Mouse (Mus musculus) liver, embryonic 11.5 days (tissue): ENCODE measurements around the gene Col6a1. TPM values are rescaled to one million over a fixed set of nuclear protein-coding genes. Genes with fewer than 3 reads are reported as not detected.

ENCODE experiments used
- ATAC-seq: fragments of 200-750 bp; cut with Nextera tagmentation; replicated peaks from 2 replicates; pipeline ENCODE4 v1.8.0; 2017; ENCODE audit warnings: moderate number of reproducible peaks, mild to moderate bottlenecking, moderate TSS enrichment, moderate library complexity; ENCODE audit not compliant: low FRiP score
- DNase-seq: peaks from one replicate; pipeline ENCODE4 v3.0.0-alpha.2; 2017; ENCODE audit warnings: low spot score
- H3K27ac ChIP-seq: fragments of 300-500 bp; sonication (generic); 2 replicates; pipeline ENCODE4 v1.5.1; 2014; ENCODE audit warnings: mild to moderate bottlenecking, low read depth, low read length, control low read depth
- H3K27me3 ChIP-seq: fragments of 300-500 bp; sonication (generic); replicated peaks from 2 replicates; pipeline ENCODE4 v1.6.1; 2014; ENCODE audit warnings: low read length, mixed read lengths; ENCODE audit not compliant: control insufficient read depth, insufficient read depth
- H3K36me3 ChIP-seq: fragments of 300-500 bp; sonication (generic); 2 replicates; pipeline ENCODE4 v1.6.1; 2014; ENCODE audit warnings: mild to moderate bottlenecking, low read length, moderate library complexity, mixed read lengths; ENCODE audit not compliant: control insufficient read depth, insufficient read depth
- H3K4me1 ChIP-seq: fragments of 300-500 bp; sonication (generic); replicated peaks from 2 replicates; pipeline ENCODE4 v1.6.1; 2014; ENCODE audit warnings: low read length, mixed read lengths; ENCODE audit not compliant: control insufficient read depth, insufficient read depth
- H3K4me2 ChIP-seq: fragments of 300-500 bp; sonication (generic); 2 replicates; pipeline ENCODE4 v1.6.1; 2014; ENCODE audit warnings: mild to moderate bottlenecking, control low read depth, moderate library complexity
- H3K4me3 ChIP-seq: fragments of 300-500 bp; sonication (generic); 2 replicates; pipeline ENCODE4 v1.5.1; 2014; ENCODE audit warnings: low read depth, low read length, control low read depth
- H3K9ac ChIP-seq: fragments of 300-500 bp; sonication (generic); 2 replicates; pipeline ENCODE4 v1.6.1; 2014; ENCODE audit warnings: low read depth, low read length, control low read depth
- H3K9me3 ChIP-seq: fragments of 300-500 bp; sonication (generic); 2 replicates; pipeline ENCODE4 v1.6.1; 2016; ENCODE audit warnings: low read length, inconsistent platforms, mixed read lengths; ENCODE audit not compliant: control insufficient read depth
- WGBS: fragments of 180-500 bp; shearing (Covaris S2); extraction: QIAGEN DNeasy Blood & Tissue Kit; methylation state at CpG from one replicate; pipeline ENCODE4 v1.1.7; 2014; 5-methylcytosine and 5-hydroxymethylcytosine counted together
- polyA plus RNA-seq: library from polyadenylated mRNA; unstranded; fragments of >200 nt; fragmentation: Nextera tagmentation; extraction: Ambion mirVana; gene quantifications from 2 replicates; pipeline ENCODE4 v1.2.1, GENCODE M21; 2014

The Col6a1 gene
- polyA plus RNA-seq, 1 experiment from 2014 or later: 20.8 TPM

- no peaks in the 10 kb centered on the region for H3K4me1 ChIP-seq
- no peak for ATAC-seq
- WGBS: 83% methylated on average over 1 of the region's 1 CpGs
- H3K9me3 ChIP-seq: peaks cover 6% of the 10 kb centered on the region; the same call in 1 of the 2 replicates
- no peaks in the 10 kb centered on the region for H3K27me3 ChIP-seq
- DNase-seq: no peak
- H3K9ac ChIP-seq: no peak overlapping the region
- no peak overlapping the region for H3K27ac ChIP-seq
- no peak overlapping the region for H3K4me2 ChIP-seq
- no peaks in the 10 kb centered on the region for H3K36me3 ChIP-seq
- H3K4me3 ChIP-seq: no peak overlapping the region
Measured at GRCm38 (mm10) chr10:76667197-76667805, 58.7 kb downstream of the Col6a1 start.

DNA sequence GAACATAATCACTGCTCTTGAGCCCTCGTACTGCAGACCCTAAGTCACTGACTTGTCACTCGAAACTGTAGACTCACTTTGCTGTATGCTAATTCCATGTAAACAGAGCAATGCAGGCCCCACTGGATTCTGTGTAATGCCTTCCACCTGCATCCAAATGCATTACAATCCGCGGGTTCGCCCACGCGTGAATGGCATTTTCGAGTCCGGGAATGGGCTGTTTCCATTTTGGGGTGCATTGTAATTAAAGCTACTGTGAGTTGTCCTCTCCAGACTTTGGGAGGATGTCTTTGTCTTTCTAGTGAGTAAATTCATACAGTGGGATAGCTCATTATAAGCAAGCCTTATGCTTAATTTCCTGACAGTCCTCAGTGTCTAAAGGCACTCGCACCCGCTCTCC lies 60.4 kb downstream of the Col6a1 start:
- Histone ChIP-seq H3K27me3 (no peaks in the 10 kb centered on the region), H3K4me1 (no peaks in the 10 kb centered on the region), H3K4me3 (no peak overlapping the region), H3K9ac (no peak overlapping the region), H3K27ac (no peak overlapping the region), H3K4me2 (no peak overlapping the region), H3K36me3 (no peaks in the 10 kb centered on the region), H3K9me3 (peaks cover 6% of the 10 kb centered on the region; the same call in 1 of the 2 replicates)
- ATAC-seq (no peak), DNase-seq (no peak)
- 91% methylated on average over 11 of the region's 11 CpGs for WGBS

GRCm38 (mm10) chr10:76664156-76665115 lies 61.5 kb downstream of the Col6a1 start:
- H3K4me1 ChIP-seq: no peaks in the 10 kb centered on the region
- no peak for DNase-seq
- no peak for ATAC-seq
- H3K4me2 ChIP-seq: no peak overlapping the region
- peaks cover 6% of the 10 kb centered on the region; the same call in 1 of the 2 replicates for H3K9me3 ChIP-seq
- 74% methylated on average over 20 of the region's 20 CpGs for WGBS
- H3K9ac ChIP-seq: no peak overlapping the region
- no peaks in the 10 kb centered on the region for H3K27me3 ChIP-seq
- no peak overlapping the region for H3K4me3 ChIP-seq
- H3K27ac ChIP-seq: no peak overlapping the region
- no peaks in the 10 kb centered on the region for H3K36me3 ChIP-seq

Other genes with a start within 250 kb of the Col6a1 start
- gene Lss, start 194.6 kb downstream of the Col6a1 start, polyA plus RNA-seq: 48.3 and 56.0 TPM in 2 replicates
- not detected in 2 replicates for gene Spatc1l, start 163.9 kb downstream of the Col6a1 start, polyA plus RNA-seq
- 13.3 and 17.3 TPM in 2 replicates for gene Ftcd, start 150.5 kb downstream of the Col6a1 start, polyA plus RNA-seq
- 16.1 and 18.2 TPM in 2 replicates for gene Col6a2, start 102.5 kb downstream of the Col6a1 start, polyA plus RNA-seq
- 9.6 and 10.7 TPM in 2 replicates for gene Pcbp3, start 235.7 kb upstream of the Col6a1 start, polyA plus RNA-seq